Mouse (Mus musculus) bone marrow macrophage, adult 2 months (primary cell): ENCODE results near the gene Ankzf1.

ENCODE experiments used
- CTCF ChIP-seq: IDR thresholded peaks from 2 replicates; pipeline ENCODE4 v1.5.1; 2012; ENCODE audit warnings: low read depth, mild to moderate bottlenecking, low read length, moderate library complexity
- POLR2A ChIP-seq: IDR thresholded peaks from 2 replicates; pipeline ENCODE4 v1.6.1; 2012; ENCODE audit warnings: mild to moderate bottlenecking, low read depth, low read length, borderline replicate concordance

DNA sequence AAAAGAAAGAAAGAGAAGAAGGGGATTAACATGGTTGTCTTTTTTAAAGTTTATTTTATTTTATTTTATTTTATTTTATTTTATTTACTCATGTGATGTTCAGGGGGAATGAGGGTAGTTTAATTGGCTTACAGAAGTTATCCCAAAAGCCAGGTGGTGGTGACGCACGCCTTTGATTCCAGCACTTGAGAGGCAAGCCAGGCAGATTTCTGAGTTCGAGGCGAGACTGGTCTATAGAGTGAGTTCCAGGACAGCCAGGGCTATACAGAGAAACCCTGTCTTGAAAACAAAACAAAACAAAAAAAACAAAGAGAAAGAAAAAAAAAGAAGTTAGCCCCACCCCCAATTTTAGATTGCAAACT, 31.7 kb upstream of the Ankzf1 start:
- TF ChIP-seq POLR2A (no peak), CTCF (no peak)
